Mouse (Mus musculus) brain, embryonic 14.5 days (tissue): ENCODE results near the gene Tst.

Experiments used
- CTCF ChIP-seq: fragments of 200-500 bp; IDR thresholded peaks from 2 replicates; pipeline ENCODE4 v1.5.1; 2012; ENCODE audit warnings: inconsistent platforms, mild to moderate bottlenecking, moderate library complexity, borderline replicate concordance; ENCODE audit not compliant: insufficient read depth, insufficient read length; ENCODE audit errors: extremely low read depth
- POLR2A ChIP-seq: fragments of 200-500 bp; IDR thresholded peaks from 2 replicates; pipeline ENCODE4 v1.6.1; 2012; ENCODE audit warnings: mild to moderate bottlenecking, inconsistent platforms, borderline replicate concordance; ENCODE audit not compliant: poor library complexity, insufficient read depth, insufficient read length, severe bottlenecking; ENCODE audit errors: extremely low read depth

- TF ChIP-seq POLR2A (no peak), CTCF (no peak)
Measured at GRCm38 (mm10) chr15:78390855-78391254, 14.9 kb downstream of the Tst start.
